Mouse (Mus musculus): ENCODE measurements around the gene Map3k11. TPM values are rescaled to one million over a fixed set of nuclear protein-coding genes. Genes with fewer than 3 reads are reported as not detected.

The Map3k11 gene
- polyA plus RNA-seq, 1 experiment from 2014 or later = 12.5 TPM

DNA sequence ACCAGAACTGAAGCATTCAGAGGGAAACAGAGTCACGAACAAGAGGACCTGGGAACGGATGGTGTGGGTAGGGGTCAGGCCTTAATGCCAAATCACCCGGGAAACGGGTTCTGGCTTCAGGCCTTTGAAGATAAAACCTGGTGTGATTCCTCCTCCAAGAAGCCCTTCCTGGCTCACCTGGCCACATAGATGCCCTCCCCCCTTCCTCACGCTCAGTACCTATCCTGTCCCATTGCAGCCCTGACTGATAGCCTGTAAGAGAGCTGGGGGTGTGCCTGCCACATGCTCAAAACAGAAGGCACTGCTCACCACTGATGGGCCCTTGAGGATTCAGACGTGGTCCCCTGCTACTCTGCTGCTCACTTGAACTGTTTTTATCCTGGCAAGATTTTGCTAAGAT is 5.3 kb downstream of the Map3k11 start:
- Histone ChIP-seq H3K27ac (no peak overlapping the region), H3K4me3 (no peak overlapping the region), H3K9me3 (no peaks in the 10 kb centered on the region), H3K27me3 (replicated peaks) (0 out of 2 replicates have a peak, but pooled peaks cover 3% of the 10 kb centered on the region), H3K9ac (no peak overlapping the region), H3K4me1 (peaks cover 49% of the 10 kb centered on the region), H3K4me2 (no peak overlapping the region), H3K36me3 (replicated peaks) (peaks cover 12% of the 10 kb centered on the region; the same call in 1 of the 2 replicates)
- no peak for ATAC-seq (replicated peaks)
- WGBS = 83% methylated on average over 6 of the region's 6 CpGs

DNA sequence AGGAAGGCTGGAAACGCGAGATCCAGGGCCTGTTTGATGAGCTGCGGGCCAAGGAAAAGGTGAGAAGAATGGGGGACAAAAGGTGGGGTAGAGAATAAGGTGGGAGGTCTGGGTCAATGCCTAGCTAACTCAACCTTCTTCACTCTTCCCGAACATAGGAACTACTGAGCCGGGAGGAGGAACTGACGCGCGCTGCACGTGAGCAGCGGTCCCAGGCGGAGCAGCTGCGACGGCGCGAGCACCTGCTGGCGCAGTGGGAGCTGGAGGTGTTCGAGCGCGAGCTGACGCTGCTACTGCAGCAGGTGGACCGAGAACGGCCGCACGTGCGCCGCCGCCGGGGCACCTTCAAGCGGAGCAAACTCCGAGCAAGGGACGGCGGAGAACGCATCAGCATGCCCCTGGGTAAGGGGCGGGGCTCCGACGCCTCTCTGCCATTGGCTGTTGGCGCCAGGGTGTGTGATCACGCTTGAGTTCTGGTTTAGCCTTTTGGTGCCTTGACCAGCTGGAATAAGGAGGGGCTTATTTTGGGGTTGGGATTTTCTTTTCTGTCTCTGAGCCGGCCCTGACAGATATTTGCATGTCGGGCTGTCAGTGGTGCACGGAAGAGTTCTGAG is 7.4 kb downstream of the Map3k11 start:
- Histone ChIP-seq H3K27me3 (replicated peaks) (0 out of 2 replicates have a peak, but pooled peaks cover 3% of the 10 kb centered on the region), H3K9ac (no peak overlapping the region), H3K4me2 (peak overlapping the region; percentile 47), H3K36me3 (replicated peaks) (peaks cover 26% of the 10 kb centered on the region; the same call in 1 of the 2 replicates), H3K27ac (no peak overlapping the region), H3K9me3 (no peaks in the 10 kb centered on the region), H3K4me3 (peak overlapping the region; percentile 33), H3K4me1 (peaks cover 30% of the 10 kb centered on the region)
- 7% methylated on average over 41 of the region's 41 CpGs for WGBS
- ATAC-seq (replicated peaks) = no peak

- Histone ChIP-seq H3K36me3 (replicated peaks) (peaks cover 22% of the 10 kb centered on the region), H3K4me2 (no peak within 1 kb of the TSS), H3K9me3 (no peaks in the 10 kb centered on the region), H3K27ac (no peak within 1 kb of the TSS), H3K27me3 (replicated peaks) (no peaks in the 10 kb centered on the region), H3K9ac (no peak within 1 kb of the TSS), H3K4me1 (no peaks in the 10 kb centered on the region), H3K4me3 (no peak within 1 kb of the TSS)
- no peak for ATAC-seq (replicated peaks)
- WGBS = 83% methylated on average over 17 of the region's 17 CpGs
Measured at GRCm38 (mm10) chr19:5704163-5704800, 15.7 kb downstream of the Map3k11 start, which contains the start of gene Kcnk7. Gene Kcnk7, plus strand, starts transcription at chr19:5704367.

DNA sequence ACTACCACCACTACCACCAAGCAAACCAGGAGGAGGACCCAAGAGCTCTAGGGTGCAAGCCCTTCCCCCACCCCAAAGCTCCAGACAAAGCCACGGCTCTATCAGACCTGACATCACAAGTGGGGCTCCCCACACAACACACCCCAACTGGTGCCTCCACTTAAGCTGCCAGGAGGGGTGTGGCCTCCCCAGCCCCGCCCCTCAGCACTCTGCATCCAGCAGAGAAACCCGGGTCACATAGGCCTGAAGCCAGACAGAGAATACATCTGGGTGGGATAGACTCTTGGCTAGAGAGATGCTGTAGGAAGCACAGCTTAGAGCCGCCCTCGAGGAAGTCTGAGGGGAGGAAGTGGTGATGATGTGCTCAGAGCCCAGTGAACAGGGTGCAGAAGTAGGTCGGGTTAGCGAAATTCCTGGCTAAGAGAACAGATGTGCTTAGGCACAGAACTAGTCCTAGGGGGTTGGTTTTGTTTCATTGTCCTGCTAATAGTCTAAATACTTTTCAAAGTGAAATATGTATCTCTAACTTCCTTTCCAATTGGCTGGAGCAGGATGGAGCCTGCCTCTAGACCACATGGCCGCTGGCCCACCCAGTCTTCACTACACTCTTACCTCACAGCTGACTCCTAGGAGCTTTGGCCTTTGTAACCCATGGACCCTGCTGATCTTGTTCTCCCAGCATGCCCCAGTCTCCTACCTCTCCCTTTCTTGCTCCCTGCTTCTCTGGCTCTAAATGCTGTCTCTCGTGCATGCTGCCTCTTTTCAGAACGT is 16.4 kb downstream of the Map3k11 start:
- Histone ChIP-seq H3K4me2 (no peak overlapping the region), H3K9me3 (no peaks in the 10 kb centered on the region), H3K4me1 (no peaks in the 10 kb centered on the region), H3K9ac (no peak overlapping the region), H3K36me3 (replicated peaks) (peaks cover 23% of the 10 kb centered on the region), H3K27me3 (replicated peaks) (no peaks in the 10 kb centered on the region), H3K4me3 (no peak overlapping the region), H3K27ac (no peak overlapping the region)
- no peak for ATAC-seq (replicated peaks)
- 49% methylated on average over 10 of the region's 10 CpGs for WGBS

GRCm38 (mm10) chr19:5710068-5710467 is 21.5 kb downstream of the Map3k11 start:
- no peaks in the 10 kb centered on the region for H3K9me3 ChIP-seq
- no peak for ATAC-seq (replicated peaks)
- peaks cover 22% of the 10 kb centered on the region for H3K36me3 ChIP-seq (replicated peaks)
- H3K9ac ChIP-seq = no peak overlapping the region
- no peaks in the 10 kb centered on the region for H3K27me3 ChIP-seq (replicated peaks)
- H3K27ac ChIP-seq = no peak overlapping the region
- H3K4me2 ChIP-seq = no peak overlapping the region
- H3K4me3 ChIP-seq = no peak overlapping the region
- 89% methylated on average over 6 of the region's 6 CpGs for WGBS
- peaks cover 10% of the 10 kb centered on the region for H3K4me1 ChIP-seq

- H3K9ac ChIP-seq = no peak overlapping the region
- no peak for ATAC-seq (replicated peaks)
- no peaks in the 10 kb centered on the region for H3K9me3 ChIP-seq
- H3K27me3 ChIP-seq (replicated peaks) = no peaks in the 10 kb centered on the region
- 77% methylated on average over 8 of the region's 8 CpGs for WGBS
- H3K4me1 ChIP-seq = peaks cover 15% of the 10 kb centered on the region
- H3K4me2 ChIP-seq = no peak overlapping the region
- no peak overlapping the region for H3K27ac ChIP-seq
- peaks cover 22% of the 10 kb centered on the region for H3K36me3 ChIP-seq (replicated peaks)
- H3K4me3 ChIP-seq = no peak overlapping the region
Measured at GRCm38 (mm10) chr19:5710581-5710980, 22.0 kb downstream of the Map3k11 start.

DNA sequence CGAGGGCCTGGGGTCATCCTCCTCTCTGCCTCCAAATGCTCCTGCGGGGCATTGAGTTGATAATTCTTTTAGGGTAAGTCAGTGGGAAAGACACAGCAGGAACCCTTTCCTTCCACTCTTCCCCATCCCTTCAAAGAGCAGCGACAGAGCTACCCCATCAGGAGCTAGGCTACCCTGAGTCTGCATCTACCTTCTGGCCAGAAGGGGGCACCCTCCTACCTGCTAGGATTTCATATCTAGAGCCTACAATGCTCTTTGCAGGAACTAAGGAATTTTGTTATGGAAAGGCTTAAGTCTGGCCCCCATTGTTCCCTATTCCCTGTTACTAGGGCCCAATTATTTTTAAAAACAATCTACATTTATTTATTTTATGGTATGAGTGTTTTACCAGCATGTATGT is 22.7 kb downstream of the Map3k11 start:
- Histone ChIP-seq H3K4me1 (peaks cover 21% of the 10 kb centered on the region), H3K36me3 (replicated peaks) (peaks cover 22% of the 10 kb centered on the region), H3K9me3 (no peaks in the 10 kb centered on the region), H3K27ac (no peak overlapping the region), H3K9ac (no peak overlapping the region), H3K27me3 (replicated peaks) (no peaks in the 10 kb centered on the region), H3K4me3 (no peak overlapping the region), H3K4me2 (no peak overlapping the region)
- no peak for ATAC-seq (replicated peaks)
- WGBS = 10% methylated on average over 3 of the region's 3 CpGs

- H3K4me1 ChIP-seq = peaks cover 28% of the 10 kb centered on the region
- H3K27ac ChIP-seq = no peak overlapping the region
- no peaks in the 10 kb centered on the region for H3K9me3 ChIP-seq
- no peak for ATAC-seq (replicated peaks)
- H3K9ac ChIP-seq = no peak overlapping the region
- 91% methylated on average over 14 of the region's 14 CpGs for WGBS
- peaks cover 22% of the 10 kb centered on the region for H3K36me3 ChIP-seq (replicated peaks)
- H3K4me2 ChIP-seq = no peak overlapping the region
- H3K4me3 ChIP-seq = no peak overlapping the region
- H3K27me3 ChIP-seq (replicated peaks) = no peaks in the 10 kb centered on the region
Measured at GRCm38 (mm10) chr19:5711907-5712460, 23.4 kb downstream of the Map3k11 start.

GRCm38 (mm10) chr19:5713255-5713654 is 24.7 kb downstream of the Map3k11 start:
- Histone ChIP-seq H3K4me3 (no peak overlapping the region), H3K4me2 (peak overlapping the region; percentile 56), H3K9ac (no peak overlapping the region), H3K9me3 (no peaks in the 10 kb centered on the region), H3K4me1 (peaks cover 31% of the 10 kb centered on the region), H3K36me3 (replicated peaks) (peaks cover 21% of the 10 kb centered on the region), H3K27me3 (replicated peaks) (no peaks in the 10 kb centered on the region), H3K27ac (no peak overlapping the region)
- ATAC-seq (replicated peaks) = no peak
- WGBS = 84% methylated on average over 5 of the region's 5 CpGs

DNA sequence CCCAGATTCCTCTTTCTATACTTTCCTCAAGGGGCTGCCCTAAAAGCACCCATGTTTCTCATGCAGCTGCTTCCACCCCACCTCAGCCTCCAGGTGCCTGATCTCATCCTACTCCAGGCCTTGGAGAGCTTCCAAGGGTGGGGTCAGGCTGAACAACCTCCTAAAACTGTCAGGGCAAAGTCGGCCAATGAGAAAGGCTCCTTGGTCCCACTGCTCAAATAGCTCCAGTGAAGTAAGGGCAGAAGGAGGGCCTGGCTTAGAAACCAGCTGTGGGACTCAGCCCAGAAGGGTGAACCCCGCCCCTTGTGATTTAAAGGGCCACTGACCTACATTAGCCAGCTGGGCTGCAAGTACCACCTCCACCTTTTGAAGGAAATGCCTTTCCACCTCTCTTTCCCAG is 25.2 kb downstream of the Map3k11 start:
- H3K27me3 ChIP-seq (replicated peaks) = no peaks in the 10 kb centered on the region
- H3K36me3 ChIP-seq (replicated peaks) = peaks cover 17% of the 10 kb centered on the region
- H3K9me3 ChIP-seq = no peaks in the 10 kb centered on the region
- no peak for ATAC-seq (replicated peaks)
- H3K4me1 ChIP-seq = peaks cover 31% of the 10 kb centered on the region
- no peak overlapping the region for H3K9ac ChIP-seq
- 0 out of 2 replicates have a peak overlapping the region, but pooled peaks have one; percentile 0 for H3K4me3 ChIP-seq
- 16% methylated on average over 2 of the region's 2 CpGs for WGBS
- H3K27ac ChIP-seq = no peak overlapping the region
- H3K4me2 ChIP-seq = peak overlapping the region; percentile 56

DNA sequence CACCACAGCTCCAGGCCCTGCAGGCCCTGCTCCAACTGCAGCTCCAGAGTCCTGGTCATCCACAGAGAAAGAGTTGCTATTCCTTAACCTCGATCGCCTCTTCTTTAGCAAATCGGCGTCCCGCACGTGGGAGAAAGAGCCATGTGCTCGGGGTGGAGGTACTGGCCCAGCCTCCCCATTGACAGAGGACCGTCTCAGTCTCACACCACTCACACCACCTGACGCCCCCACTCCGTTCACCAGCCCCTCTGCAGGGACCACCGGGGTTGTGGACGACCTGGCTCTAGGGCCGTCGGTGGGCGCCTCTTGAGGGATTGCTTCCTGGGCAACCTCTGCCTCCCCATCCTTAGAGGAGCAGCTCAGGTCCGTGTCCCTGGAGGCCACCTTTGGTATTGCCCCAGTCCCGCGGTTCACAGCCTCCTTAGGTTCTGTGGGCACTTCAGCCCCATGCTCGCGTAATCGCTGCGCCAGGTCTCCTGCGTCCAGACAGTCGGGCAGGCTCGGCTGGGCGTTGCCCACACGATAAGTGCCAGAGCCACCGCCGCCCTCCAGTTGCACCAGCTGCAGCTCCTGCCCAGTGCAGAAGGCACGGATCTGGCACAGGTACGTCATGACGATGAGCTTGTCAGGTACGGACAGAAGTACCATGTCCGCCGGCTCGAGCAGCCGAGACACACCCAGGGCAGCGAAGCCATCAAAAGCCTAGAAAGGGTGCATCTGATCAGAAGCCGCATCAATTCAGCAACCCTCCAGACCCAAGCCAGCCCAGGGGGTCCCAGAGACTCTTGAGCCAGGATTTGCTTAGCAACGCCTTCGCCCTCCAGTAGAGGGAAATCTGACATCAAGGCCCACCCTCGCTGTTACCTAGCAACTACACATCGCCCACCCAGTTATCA is 27.5 kb downstream of the Map3k11 start:
- Histone ChIP-seq H3K27ac (peak overlapping the region; percentile 66), H3K27me3 (replicated peaks) (no peaks in the 10 kb centered on the region), H3K4me2 (peak overlapping the region; percentile 56), H3K36me3 (replicated peaks) (peaks cover 15% of the 10 kb centered on the region), H3K9me3 (no peaks in the 10 kb centered on the region), H3K9ac (peak overlapping the region; percentile 49), H3K4me3 (peak overlapping the region; percentile 38), H3K4me1 (peaks cover 31% of the 10 kb centered on the region)
- 17% methylated on average over 43 of the region's 43 CpGs for WGBS
- peak; percentile 79 for ATAC-seq (replicated peaks)
